Mouse (Mus musculus) hindbrain, embryonic 12.5 days (tissue): Measurements from ENCODE around the gene Fmod. TPM values are rescaled to one million over a fixed set of nuclear protein-coding genes. Genes with fewer than 3 reads are reported as not detected.

Experiments used
- ATAC-seq: fragments of 200-750 bp; cut with Nextera tagmentation; 2 replicates; pipeline ENCODE4 v1.8.0; 2017; ENCODE audit warnings: moderate TSS enrichment; ENCODE audit not compliant: low FRiP score
- H3K27ac ChIP-seq: fragments of 300-500 bp; sonication (generic); 2 replicates; pipeline ENCODE4 v1.5.1; 2016; ENCODE audit warnings: mild to moderate bottlenecking
- H3K27me3 ChIP-seq: fragments of 300-500 bp; sonication (generic); 2 replicates; pipeline ENCODE4 v1.6.1; 2016; ENCODE audit warnings: mild to moderate bottlenecking
- H3K36me3 ChIP-seq: fragments of 300-500 bp; sonication (generic); 2 replicates; pipeline ENCODE4 v1.6.1; 2016; ENCODE audit warnings: mild to moderate bottlenecking
- H3K4me1 ChIP-seq: fragments of 300-500 bp; sonication (generic); 2 replicates; pipeline ENCODE4 v1.6.1; 2016
- H3K4me2 ChIP-seq: fragments of 300-500 bp; sonication (generic); replicated peaks from 2 replicates; pipeline ENCODE4 v1.6.1; 2016; ENCODE audit warnings: mild to moderate bottlenecking
- H3K4me3 ChIP-seq: fragments of 300-500 bp; sonication (generic); 2 replicates; pipeline ENCODE4 v1.5.1; 2016; ENCODE audit warnings: mild to moderate bottlenecking
- H3K9ac ChIP-seq: fragments of 300-500 bp; sonication (generic); 2 replicates; pipeline ENCODE4 v1.6.1; 2016; ENCODE audit warnings: mild to moderate bottlenecking, moderate library complexity
- H3K9me3 ChIP-seq: fragments of 300-500 bp; sonication (generic); replicated peaks from 2 replicates; pipeline ENCODE4 v1.6.1; 2016; ENCODE audit warnings: mild to moderate bottlenecking
- WGBS: fragments of 180-500 bp; shearing (Covaris S2); methylation state at CpG from one replicate; pipeline ENCODE4 v1.1.7; 2016; 5-methylcytosine and 5-hydroxymethylcytosine counted together
- polyA plus RNA-seq: library from polyadenylated mRNA; unstranded; fragments of >200 nt; fragmentation: Nextera tagmentation; extraction: Ambion mirVana; gene quantifications from 2 replicates; pipeline ENCODE4 v1.2.1, GENCODE M21; 2016

The Fmod gene
- polyA plus RNA-seq, 1 experiment from 2014 or later, result 12.7 TPM

DNA sequence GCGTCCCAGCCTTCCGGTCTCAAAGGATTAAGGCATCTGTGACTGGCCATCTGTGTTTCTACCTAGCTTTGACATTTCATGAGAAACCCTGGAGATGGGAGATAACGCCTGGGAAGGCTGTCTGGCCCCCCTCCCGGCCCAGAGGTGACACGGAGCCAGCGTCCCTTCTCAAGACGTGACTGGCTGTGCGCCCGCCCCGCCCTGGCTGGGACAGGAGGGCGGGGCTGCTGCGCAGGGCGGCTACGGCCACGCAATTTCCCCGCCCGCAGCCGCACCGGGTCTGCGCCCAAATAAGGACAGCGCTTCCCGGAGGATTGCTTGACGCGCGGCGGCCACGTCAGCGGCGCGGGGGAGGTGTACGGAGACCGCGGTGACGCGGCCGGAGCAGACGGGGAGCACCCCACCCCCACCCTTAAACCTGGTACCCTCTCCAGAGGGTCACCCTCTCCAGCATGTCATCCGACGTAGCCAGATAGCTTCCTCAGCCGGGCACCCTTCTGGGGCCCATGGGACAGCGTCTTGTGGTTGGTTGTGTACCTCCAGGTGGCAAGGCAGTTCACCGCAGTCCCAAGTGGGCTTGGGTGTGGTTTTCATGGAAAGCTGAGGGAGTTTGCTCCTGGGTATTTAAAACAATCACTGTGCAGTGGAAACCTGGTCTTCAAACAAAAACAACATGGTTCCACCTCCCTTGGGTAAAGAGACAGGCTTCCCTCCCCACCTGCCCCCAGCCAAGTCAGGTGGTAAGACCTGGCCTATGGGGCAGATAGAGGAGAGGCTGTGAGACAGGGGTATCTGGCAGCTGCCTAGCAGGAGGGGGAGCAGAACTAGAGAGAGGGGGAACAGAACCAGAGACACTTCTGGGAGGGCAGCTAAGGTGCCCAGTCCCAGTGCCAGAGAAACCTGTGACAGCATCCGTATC, 56.1 kb downstream of the Fmod start:
- ATAC-seq, result peak; percentile 78
- H3K9ac ChIP-seq, result peak overlapping the region; percentile 68
- H3K9me3 ChIP-seq, result no peaks in the 10 kb centered on the region
- WGBS, result 2% methylated on average over 43 of the region's 43 CpGs
- H3K4me1 ChIP-seq, result peaks cover 60% of the 10 kb centered on the region
- H3K4me2 ChIP-seq, result peak overlapping the region; percentile 77
- H3K36me3 ChIP-seq, result no peaks in the 10 kb centered on the region
- no peaks in the 10 kb centered on the region for H3K27me3 ChIP-seq
- H3K4me3 ChIP-seq, result peak overlapping the region; percentile 41
- peak overlapping the region; percentile 84 for H3K27ac ChIP-seq

DNA sequence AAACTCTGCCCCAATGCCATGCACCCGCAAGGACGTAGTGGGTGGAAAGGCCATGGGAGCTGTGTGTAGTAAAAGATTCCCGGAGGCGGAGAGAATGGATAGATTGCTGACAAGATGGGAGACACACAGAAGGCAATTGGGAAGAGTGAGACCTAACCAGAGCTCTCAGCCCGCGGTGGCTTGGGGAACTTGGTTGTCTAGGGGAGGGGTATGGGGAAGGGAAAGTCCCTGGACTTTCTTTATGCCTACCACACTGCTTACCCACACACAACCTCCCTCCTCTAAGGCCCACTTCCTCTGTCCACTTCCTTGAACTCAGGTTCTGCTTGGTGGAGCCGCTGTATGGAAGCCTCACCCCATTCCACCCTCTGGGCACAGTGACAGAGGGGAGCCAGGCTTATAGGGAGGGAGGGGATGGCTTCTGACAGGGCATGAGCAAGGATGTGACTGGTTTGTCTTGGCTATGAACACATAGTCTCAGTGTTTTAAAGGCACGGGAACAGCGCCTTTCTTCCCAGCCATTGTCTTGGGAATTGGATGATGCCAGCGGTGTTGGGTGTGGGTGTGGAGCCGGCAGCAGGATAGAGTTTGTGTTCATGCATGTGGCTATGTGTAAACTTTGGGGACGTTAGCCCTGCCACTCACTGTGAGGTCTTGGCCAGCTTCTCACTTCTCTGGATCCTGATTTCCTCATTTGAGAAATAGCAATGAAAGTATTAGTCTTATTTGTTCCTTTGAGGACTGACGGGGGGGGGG, 56.9 kb downstream of the Fmod start:
- Histone ChIP-seq H3K9ac (peak overlapping the region; percentile 68), H3K36me3 (no peaks in the 10 kb centered on the region), H3K27ac (peak overlapping the region; percentile 84), H3K9me3 (no peaks in the 10 kb centered on the region), H3K27me3 (no peaks in the 10 kb centered on the region), H3K4me2 (peak overlapping the region; percentile 77), H3K4me3 (no peak overlapping the region), H3K4me1 (peaks cover 67% of the 10 kb centered on the region)
- 67% methylated on average over 13 of the region's 13 CpGs for WGBS
- ATAC-seq, result no peak

DNA sequence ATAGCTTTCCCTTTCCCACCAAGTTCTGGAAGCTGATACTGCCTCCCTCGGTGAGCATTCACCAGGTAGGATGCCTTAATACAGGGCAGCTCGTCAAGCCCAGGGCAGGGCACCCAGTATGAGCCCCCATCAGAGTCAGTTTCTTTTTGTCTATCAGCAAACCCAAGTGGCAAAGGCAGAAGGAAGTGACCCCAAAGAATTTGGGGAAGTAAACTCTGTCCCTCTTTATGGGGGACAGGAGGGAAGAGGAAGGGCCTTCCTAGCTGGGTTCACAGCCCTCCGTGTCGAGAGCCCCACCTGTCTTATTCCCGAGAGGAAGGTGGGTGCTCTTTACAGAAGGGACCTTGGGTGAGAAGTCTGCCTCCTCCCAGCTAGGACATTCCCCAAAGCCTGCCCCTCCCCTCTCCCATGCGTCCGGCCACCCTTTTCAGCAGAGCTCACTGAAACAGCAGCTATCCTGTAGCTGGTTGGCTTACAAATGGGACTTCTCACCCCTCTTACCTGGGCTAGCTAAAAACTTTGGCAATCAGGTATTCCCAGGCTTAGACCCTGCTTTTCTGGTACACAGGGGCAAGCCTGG, 58.1 kb downstream of the Fmod start:
- 60% methylated on average over 7 of the region's 7 CpGs for WGBS
- Histone ChIP-seq H3K9me3 (no peaks in the 10 kb centered on the region), H3K27ac (peak overlapping the region; percentile 85), H3K4me1 (peaks cover 77% of the 10 kb centered on the region), H3K9ac (no peak overlapping the region), H3K4me2 (0 out of 2 replicates have a peak overlapping the region, but pooled peaks have one; percentile 8), H3K27me3 (no peaks in the 10 kb centered on the region), H3K36me3 (no peaks in the 10 kb centered on the region), H3K4me3 (no peak overlapping the region)
- ATAC-seq, result no peak

DNA sequence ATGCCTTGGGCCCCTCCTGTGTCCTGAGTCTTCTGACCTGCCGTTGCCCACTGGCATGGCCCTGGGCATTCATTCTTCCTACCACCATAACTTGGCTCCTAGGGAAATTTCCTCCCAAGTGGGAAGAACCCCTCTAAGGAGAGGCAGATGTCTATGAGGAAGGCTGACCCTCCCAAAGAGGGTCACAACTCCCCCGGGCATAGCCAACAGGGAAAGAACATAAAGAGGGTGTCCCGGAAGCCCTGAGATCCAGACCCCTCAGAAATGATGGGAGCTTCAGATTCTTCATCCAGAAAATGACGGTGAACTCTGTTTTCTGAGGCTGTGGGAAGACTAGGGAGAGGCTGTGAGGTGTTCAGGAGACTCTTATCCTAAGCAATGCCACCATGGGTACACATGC, 58.7 kb downstream of the Fmod start:
- 76% methylated on average over 4 of the region's 4 CpGs for WGBS
- peak overlapping the region; percentile 85 for H3K27ac ChIP-seq

DNA sequence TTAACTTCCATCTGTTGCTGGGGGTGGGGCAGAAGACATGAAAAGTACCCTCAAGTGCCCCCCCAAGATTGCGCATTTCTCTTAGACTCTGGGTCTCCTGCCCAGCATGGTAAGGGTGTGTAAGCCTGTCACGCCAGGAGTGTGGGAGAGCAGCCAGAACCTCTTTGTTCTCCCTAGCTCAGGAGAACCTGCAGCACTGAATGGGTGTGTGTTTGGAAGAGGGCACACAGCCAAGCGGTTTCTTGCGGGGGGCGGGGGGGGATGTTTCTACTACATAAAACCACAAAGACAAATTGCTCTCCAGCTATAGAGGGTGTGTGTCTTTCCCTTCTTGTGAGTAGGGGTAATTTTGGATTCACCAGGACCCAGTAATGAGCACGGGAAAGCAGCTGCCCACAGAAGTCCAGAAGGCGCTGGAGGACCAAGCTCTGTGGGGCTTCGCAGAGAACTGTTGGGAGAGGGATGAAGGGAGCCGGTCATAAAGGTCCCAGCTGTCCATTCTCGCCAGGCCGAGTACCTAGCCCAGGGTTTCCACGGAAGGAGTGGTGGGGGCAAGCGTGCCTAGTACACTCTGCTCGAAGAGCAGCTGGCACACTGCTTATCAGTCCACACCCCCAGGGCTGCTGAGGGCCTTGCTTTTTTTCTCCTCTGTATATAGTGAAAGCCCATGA, 59.3 kb downstream of the Fmod start:
- no peak overlapping the region for H3K9ac ChIP-seq
- 35% methylated on average over 14 of the region's 14 CpGs for WGBS
- peak overlapping the region; percentile 85 for H3K27ac ChIP-seq
- no peaks in the 10 kb centered on the region for H3K9me3 ChIP-seq
- H3K4me3 ChIP-seq, result no peak overlapping the region
- H3K4me2 ChIP-seq, result peak overlapping the region; percentile 8; the same call in 1 of the 2 replicates
- no peaks in the 10 kb centered on the region for H3K36me3 ChIP-seq
- ATAC-seq, result peak; percentile 80
- H3K4me1 ChIP-seq, result peaks cover 78% of the 10 kb centered on the region
- no peaks in the 10 kb centered on the region for H3K27me3 ChIP-seq

More for the DNA sequence above, 58.7 kb downstream of the Fmod start:
- ATAC-seq, result no peak
- Histone ChIP-seq H3K36me3 (no peaks in the 10 kb centered on the region), H3K4me2 (0 out of 2 replicates have a peak overlapping the region, but pooled peaks have one; percentile 8), H3K9ac (no peak overlapping the region), H3K4me1 (peaks cover 78% of the 10 kb centered on the region), H3K4me3 (no peak overlapping the region), H3K27me3 (no peaks in the 10 kb centered on the region), H3K9me3 (no peaks in the 10 kb centered on the region)

DNA sequence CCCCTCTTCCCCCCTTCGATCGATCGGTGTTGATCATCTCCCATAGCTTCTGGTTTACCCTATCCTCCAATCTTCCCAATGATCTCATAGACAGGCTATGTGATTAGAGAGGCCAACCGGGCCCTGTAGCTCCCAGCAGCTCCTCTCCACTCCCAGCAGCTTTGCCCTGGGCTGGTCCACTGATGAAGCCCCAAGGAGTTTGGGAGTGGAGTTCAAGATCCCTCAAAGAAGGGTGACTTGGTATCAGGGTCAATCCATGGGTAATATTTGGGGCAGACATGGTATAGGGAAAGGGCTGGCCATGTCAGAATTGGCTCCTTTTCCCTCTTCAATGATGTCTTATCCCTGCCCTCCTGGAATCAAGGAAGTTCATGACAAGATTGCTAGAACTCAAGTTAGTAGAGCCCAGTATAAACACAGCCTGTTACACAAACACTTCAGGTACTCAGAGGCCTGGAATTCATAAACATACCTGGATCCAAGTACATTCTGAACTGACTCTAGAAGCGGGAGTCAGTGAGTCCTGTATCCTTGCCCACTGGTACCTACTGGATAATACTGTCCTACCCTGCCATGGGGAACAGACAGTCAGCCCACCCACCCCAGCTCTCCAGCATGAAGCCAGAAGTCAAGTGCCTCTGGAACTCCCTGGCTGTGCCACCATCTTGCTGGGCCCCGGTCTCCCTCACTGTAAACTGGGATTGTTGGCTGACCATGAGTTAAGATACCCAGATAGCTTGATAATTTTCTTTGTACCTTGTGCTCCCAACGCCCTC, 60.2 kb downstream of the Fmod start:
- H3K27ac ChIP-seq, result peak overlapping the region; percentile 85
- no peak overlapping the region for H3K9ac ChIP-seq
- H3K4me3 ChIP-seq, result no peak overlapping the region
- H3K36me3 ChIP-seq, result no peaks in the 10 kb centered on the region
- peaks cover 74% of the 10 kb centered on the region for H3K4me1 ChIP-seq
- no peak for ATAC-seq
- no peaks in the 10 kb centered on the region for H3K9me3 ChIP-seq
- no peaks in the 10 kb centered on the region for H3K27me3 ChIP-seq
- H3K4me2 ChIP-seq, result no peak overlapping the region
- WGBS, result 83% methylated on average over 7 of the region's 7 CpGs

Other genes starting within 250 kb of the Fmod start
- 12.2 and 16.3 TPM in 2 replicates for gene Atp2b4, start 236.2 kb upstream of the Fmod start, polyA plus RNA-seq
- 2.0 and 4.0 TPM in 2 replicates for gene Optc, start 129.3 kb upstream of the Fmod start, polyA plus RNA-seq
- gene Prelp, start 115.8 kb upstream of the Fmod start, polyA plus RNA-seq, result 7.2 and 10.5 TPM in 2 replicates
- 90.4 and 105 TPM in 2 replicates for gene Btg2, start 41.9 kb downstream of the Fmod start, polyA plus RNA-seq
- 0.13 TPM in 1 of 2 replicates, not detected in the other for gene Chit1, start 74.0 kb downstream of the Fmod start, polyA plus RNA-seq
- gene Chil1, start 144.9 kb downstream of the Fmod start, polyA plus RNA-seq, result 3.0 and 3.3 TPM in 2 replicates
- gene Mybph, start 156.2 kb downstream of the Fmod start, polyA plus RNA-seq, result 2.4 and 15.9 TPM in 2 replicates
- 2.3 and 2.4 TPM in 2 replicates for gene Adora1, start 198.2 kb downstream of the Fmod start, polyA plus RNA-seq